Mouse (Mus musculus) heart, adult 2 months (tissue): ENCODE measurements around the gene Usp22.

ENCODE experiments used
- CTCF ChIP-seq: fragments of 200-600 bp; IDR thresholded peaks from 2 replicates; pipeline ENCODE4 v1.8.1; 2022; ENCODE audit warnings: antibody characterized with exemption, mild to moderate bottlenecking, moderate library complexity
- EP300 ChIP-seq: fragments of 200-500 bp; IDR thresholded peaks from 2 replicates; pipeline ENCODE4 v1.6.1; 2011; ENCODE audit warnings: low read depth, low read length, control low read depth; ENCODE audit not compliant: insufficient read depth
- POLR2A ChIP-seq: fragments of 200-500 bp; IDR thresholded peaks from 2 replicates; pipeline ENCODE4 v1.6.1; 2011; ENCODE audit warnings: mild to moderate bottlenecking, low read depth, low read length, control low read depth; ENCODE audit not compliant: insufficient read depth

GRCm38 (mm10) chr11:61176321-61176720, 1.5 kb upstream of the Usp22 start:
- TF ChIP-seq EP300 (no peak), POLR2A (no peak), CTCF (no peak)
